Mouse (Mus musculus): ENCODE measurements at regions not wholly inside any gene's neighbourhood (a gene's known extent, or its start where the extent isn't known, plus 50 kb on each side); places are given as distances from the start of the nearest gene placed in this dataset.

DNA sequence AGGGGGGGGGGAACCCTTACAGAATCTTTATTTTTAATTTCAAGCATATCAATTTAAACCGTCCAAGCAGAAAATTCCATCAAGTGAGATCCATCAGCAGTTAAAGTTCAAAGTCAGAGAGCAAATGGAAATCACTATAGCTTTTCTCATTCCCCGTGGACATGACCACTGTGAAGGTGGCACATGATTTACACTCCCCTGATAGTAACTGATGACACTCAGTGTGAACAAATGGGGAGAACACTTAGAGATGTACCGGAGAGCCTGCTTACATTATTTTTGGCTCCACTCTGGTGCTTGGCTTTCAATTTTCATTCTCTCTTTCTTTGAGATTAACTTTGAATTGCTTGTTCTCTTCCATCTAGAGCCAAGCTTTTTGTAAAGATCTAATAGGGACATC is 140.0 kb downstream of the Gm11146 start:
- DNase-seq (ENCODE audit: extremely low spot score in 1 of 2, low spot score in 1 of 2): no peak

DNA sequence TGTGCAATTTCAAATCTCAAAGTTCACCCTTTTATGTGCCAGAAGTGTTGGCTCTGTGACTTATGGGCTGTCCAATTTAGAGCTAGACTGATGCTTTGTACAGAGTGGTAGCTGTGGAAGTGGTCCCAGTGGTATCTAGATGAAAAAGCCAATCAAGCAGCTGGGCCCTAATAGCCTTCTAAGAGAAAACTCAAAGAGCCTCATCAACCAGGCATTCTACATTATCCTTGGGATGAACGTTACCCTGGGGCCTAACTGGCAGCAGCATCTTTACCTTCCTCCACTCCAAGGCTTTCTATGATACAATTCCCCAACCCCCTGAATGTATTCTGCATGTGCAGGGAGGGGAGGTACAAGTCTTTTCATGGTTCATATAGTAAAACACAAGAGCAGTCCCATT is 140.4 kb downstream of the Gm11146 start:
- no peak for DNase-seq (ENCODE audit: extremely low spot score in 1 of 2, low spot score in 1 of 2)

DNA sequence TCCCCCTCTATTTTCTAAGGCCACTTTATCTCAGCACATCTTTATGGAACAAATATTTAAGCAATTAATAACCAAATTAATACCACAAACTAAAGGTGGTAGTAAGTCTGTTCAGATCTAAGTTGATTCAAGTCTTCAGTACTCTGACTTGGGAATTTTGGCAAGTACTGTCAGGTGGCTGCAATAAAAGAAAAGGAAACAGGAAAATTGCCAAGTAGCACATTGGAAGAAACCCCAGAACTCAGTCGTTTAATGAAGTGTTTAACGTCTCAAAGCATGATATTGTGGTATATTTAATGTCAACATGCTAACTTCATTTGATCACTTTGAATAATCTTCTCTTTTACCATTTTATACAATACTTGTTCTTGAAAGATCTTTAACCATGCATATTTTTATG is 142.2 kb downstream of the Gm11146 start:
- no peak for DNase-seq (ENCODE audit: extremely low spot score in 1 of 2, low spot score in 1 of 2)

DNA sequence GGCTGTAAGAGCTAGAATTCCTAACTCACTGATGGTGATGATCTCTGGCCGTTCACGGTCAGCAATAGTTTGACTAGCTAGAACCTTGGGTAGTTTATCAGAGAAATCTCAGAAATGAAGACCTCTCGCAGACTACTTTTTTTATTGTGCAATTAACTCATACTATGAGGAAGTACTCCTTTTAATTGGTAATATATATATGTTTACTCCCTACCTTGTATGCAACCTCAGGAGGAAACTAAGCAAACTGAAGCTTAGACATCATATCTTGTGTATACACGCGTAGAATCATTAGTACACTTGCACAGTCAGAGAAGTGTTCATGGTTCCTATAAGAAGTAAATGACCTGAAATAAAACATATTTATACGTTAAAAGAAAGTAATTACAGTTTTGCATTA is 157.2 kb downstream of the Gm11146 start:
- no peak for DNase-seq (ENCODE audit: extremely low spot score in 1 of 2, low spot score in 1 of 2)

DNA sequence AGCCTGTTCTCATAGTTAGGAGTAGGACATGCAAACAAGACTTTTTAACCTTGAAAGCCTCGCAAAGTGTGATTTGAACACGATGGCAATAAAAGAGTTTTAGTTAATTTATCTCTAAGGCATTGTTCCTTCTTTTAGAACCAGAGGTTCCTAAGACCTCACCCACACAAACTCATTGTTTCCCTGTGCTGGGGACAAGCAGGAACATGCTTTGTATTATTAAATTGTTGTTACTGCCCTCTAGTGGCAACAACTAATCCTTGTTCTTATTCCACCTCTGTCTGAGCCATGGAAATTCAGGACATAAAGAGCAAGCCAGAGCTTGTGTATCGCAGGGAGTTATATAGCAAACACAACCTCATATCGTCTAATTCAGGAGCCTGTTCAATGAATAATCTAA is 157.9 kb downstream of the Gm11146 start:
- no peak for DNase-seq (ENCODE audit: extremely low spot score in 1 of 2, low spot score in 1 of 2)

DNA sequence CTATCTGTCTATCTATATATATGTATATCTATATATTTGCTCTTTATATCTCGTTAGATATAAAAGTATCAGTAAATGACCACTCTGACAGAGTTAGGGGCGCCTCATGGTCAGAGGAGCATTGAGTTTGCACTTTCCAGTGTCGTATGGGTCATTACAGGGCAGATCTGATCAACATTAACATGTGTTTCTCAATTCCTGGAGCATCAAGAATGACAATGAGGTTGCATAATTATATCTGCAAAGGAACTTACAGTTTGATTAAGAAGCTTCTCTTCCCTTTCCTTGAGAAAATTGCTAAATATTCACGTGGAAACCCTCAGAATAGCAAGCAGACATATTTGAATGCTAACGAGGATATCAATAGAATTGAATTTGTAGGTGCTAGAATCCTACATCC is 158.6 kb downstream of the Gm11146 start:
- no peak for DNase-seq (ENCODE audit: extremely low spot score in 1 of 2, low spot score in 1 of 2)

DNA sequence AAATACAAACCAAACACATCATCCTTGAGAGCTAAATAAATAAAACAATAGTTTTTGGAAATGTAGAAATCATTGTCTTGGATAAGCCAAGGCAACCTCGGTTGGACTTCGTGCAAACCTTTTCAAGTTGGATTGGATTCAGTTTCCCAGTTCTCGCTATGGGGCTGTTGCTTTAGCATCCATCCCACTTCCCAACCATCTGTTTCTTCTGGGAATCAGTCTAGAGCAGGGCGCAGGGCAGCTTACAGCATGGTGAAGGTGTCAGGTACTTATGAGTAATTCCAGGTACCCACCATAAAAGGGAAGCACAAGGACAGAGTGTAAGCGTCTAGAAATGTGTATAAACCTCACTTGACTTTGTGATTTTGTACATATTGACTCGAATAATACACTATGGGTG is 159.0 kb downstream of the Gm11146 start:
- no peak for DNase-seq (ENCODE audit: extremely low spot score in 1 of 2, low spot score in 1 of 2)

DNA sequence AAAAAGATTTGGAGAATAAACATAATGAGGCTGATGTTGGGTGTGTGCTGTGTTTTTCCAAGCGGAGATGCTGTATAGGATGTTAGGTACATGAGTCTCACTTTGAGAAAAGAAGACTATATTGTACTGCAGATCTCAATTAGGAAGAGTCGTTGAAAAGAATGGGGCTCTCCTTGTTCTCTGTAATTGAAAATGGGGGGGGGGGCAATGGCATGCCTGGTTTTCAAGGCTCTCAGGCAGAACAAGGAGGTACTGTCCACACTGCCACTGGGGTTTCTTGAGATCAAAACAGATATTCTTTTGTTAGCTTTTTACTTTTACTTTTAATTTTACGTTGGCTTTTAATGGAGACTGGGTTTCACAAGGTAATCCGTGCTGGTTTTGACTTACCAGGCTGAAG is 170.5 kb downstream of the Gm11146 start:
- no peak for DNase-seq (ENCODE audit: extremely low spot score in 1 of 2, low spot score in 1 of 2)

DNA sequence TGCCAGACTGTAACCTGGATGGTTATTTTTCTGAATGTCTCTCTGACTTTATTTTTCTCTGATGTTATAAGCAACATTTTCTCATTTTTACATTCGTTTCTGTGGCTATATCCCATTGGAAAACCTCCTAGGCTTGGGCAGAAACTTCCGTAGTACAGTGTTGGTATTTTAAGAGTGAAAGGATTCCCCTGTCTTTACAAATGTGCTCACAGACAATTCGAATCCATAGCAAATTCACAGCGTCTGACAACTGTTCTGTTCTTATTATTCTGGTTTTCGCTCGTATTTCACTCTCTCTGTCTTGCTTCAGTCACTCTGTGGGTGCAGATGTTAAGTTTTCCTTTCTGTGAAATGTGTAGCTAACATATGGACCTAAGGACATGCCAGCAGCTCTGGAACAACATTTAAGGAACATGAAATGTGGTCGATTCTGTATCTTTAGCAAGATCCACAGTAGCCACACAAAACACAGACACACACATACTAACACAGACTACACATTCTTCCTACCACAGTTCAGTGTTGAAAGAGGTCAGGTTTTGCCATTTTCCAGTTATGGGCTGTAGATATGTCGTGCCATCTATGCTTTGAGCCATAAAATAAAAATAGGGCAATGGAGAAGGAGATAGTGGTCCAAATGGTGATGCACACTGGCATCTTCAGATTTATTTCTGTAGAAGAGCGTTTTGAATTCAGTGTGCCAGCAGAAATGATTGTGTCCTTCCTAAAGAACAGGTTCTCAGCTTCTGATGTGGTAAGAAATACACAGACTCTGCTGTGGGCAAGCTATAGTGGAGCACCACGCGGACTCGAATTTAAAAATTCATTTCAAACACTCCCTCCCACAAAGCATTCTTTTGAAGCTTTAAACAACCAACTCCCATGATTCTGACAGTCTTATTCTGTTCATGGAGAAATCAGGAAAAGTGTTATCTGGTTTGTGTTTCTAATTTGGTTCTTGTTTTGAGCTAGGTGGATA is 179.2 kb downstream of the Gm11146 start:
- DNase-seq (ENCODE audit: extremely low spot score in 1 of 2, low spot score in 1 of 2): no peak

DNA sequence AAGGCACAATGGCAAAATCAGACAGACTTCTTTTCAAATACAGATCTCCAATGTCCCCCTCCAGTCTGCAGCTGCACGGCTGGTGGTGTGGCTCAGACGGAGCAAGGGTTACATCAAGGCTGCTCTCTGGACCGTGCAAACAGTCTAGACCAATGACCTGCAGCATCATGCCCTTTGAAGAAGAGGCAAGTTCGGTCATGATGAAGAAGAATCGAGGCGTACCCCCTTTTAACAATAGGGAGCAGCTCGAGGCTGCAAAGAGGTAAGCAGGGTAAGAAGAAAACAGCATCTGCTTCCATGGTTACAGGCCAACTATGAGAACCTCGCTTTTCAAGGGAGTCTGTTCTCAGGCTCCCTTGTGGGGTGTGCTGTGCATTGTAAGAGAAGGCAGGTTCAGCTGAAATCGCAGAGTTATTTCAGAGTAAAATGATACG is 180.3 kb downstream of the Gm11146 start:
- DNase-seq (ENCODE audit: extremely low spot score in 1 of 2, low spot score in 1 of 2): peak; percentile 46 to 56

DNA sequence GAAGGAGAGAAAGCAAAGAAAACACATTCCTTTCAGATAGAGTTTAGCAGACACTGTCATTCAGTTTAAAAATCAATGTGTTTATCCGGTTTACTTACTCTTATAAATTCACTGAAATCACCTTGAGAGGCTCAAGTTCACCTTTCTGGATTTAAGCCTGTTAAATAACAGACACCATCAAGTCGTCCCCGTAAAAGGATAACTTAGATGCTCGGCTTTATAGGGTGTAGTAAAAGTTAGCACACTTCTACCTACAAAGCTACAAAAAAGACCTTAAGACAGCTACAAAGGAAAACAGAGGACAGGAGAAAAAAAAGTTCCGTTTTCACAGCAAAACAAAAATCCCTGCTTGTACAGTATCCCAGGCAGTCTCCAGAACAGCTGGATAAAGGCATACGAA is 180.9 kb downstream of the Gm11146 start:
- DNase-seq (ENCODE audit: extremely low spot score in 1 of 2, low spot score in 1 of 2): no peak

DNA sequence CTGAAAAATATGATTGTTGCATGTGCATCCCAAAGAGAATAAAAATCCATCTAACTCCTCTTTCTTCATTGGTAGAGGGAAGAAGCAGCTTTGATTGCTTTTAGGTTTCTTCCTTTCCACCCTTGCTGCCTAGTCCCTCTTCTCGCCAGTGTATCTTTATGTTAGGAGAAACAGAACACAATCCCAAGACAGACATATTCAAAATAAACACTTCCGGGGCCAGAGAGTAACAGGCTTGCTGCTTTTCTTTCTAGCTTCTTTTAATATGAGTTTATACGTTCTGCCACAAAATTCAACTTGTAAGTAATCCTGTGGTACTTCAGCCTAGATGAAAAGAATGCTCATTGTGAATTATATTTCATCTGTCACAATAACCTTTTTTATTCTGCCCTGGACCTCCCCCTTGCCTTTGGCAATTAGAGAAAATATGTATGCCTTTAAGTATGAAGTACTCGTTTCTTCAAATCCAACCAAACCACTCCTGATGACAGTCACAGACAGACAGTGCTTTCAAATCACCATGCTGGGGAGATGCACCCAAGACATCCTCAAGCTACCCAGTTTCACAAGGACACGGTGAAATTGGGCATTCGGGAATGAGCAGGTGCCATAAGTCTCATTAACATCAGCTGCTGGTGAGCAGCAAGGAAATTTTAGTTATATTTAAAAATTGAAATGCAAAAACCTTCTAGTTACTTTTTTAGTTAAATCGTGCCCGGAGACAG is 181.6 kb downstream of the Gm11146 start:
- DNase-seq (ENCODE audit: extremely low spot score in 1 of 2, low spot score in 1 of 2): no peak

DNA sequence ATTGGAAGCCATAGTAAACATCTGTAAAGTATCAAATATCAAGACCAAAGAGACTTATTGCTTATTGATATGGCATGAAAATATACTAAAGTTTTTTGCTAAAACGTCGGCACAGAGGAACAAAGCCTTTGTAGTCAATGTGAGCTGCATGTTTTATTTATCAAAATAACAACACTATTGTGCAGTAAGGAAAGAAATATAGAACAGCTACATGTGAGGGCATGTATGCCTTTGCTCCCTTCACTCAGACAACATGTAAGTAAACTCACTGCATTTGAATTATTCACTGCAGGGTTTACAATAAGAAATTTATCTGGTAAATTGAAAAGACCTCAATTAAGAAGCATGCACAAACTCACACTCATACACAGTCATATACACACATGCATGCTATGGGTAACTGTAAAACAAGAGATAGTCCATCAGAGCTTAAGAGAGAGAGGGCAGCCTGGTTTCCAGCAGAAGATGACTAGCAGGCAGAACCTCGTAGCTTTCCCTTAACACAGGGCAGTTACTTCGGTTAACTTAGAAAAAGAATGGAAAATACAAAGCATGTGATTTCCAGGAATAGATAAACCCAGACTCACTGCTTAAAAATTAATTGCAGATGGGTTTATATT is 182.7 kb downstream of the Gm11146 start:
- no peak for DNase-seq (ENCODE audit: extremely low spot score in 1 of 2, low spot score in 1 of 2)

DNA sequence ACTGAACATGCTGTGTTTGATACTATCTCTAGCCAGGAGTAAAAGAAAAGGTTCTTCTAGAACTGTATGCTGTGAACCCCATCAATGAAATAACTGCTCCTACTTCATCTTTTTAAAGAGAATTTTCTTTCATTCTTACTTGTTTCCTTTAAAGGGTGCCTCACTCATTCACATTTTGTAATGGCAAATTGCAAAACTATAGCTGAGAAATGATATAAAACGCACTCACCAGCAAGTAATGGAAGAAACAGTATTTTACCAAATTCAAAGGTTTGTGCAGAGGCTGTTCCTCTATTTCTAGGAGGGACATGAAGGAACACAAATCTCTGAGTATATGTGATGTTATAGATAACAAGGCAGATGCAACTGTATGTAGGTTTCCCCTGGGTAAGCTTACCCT is 183.4 kb downstream of the Gm11146 start:
- DNase-seq (ENCODE audit: extremely low spot score in 1 of 2, low spot score in 1 of 2): no peak

DNA sequence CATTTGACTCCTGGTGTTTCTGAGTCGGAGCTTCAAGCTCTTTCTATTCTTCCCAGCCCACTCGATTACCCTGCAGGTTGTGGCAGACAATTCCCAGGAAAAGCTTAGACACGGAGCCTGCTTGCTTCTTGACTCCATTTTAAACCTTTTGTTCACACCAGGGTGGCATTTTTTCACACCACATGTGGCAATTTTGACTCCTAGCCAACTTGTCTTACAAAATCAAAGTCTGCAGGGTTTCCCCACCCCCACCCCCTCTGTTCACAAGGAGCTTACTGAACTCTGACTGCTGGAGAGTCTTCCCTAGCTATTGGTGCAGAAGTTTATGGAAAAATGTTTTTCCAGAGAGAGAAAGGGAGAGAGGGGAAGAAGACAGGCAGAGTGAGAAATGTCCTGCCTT is 184.1 kb downstream of the Gm11146 start:
- peak in 1 of 2 experiments; percentile 42 for DNase-seq (ENCODE audit: extremely low spot score in 1 of 2, low spot score in 1 of 2)

DNA sequence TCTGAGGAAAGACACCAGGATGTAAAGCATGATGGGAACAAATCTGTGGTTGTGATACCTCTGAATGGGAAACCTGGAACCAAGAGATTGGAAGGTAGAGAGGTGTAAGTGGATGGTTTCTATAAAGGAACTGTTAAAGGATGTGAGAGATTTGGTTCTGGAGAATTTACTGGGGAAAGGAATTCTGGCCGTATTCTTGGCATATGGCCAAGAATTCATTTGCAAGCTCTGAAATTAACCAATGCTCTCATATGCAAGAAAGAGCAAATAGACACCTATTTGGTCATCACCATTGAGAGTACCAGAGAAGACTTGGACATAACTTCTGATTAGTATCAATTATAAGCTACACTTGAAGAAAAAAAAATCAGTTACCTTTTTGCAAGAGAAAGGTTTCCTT is 187.3 kb downstream of the Gm11146 start:
- DNase-seq (ENCODE audit: extremely low spot score in 1 of 2, low spot score in 1 of 2): no peak

DNA sequence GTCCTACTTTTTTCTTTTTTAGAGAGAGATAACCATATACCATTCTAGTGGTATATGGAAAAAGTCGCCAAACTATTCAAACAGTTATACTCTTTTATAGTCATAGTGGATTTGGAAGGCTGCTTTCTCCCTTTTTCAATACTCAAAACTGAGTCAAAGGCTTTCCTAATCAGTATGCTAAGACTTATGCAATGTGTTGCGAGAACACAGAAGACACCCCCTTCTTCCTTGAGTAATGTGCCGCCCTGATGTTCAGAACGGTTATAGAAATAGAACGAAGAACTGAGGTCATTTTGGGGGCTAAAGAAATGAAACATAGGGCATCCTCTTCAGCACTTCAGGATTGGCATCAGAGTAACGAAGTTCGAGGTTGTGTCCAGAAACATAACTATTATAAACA is 192.7 kb downstream of the Gm11146 start:
- DNase-seq (ENCODE audit: extremely low spot score in 1 of 2, low spot score in 1 of 2): no peak

DNA sequence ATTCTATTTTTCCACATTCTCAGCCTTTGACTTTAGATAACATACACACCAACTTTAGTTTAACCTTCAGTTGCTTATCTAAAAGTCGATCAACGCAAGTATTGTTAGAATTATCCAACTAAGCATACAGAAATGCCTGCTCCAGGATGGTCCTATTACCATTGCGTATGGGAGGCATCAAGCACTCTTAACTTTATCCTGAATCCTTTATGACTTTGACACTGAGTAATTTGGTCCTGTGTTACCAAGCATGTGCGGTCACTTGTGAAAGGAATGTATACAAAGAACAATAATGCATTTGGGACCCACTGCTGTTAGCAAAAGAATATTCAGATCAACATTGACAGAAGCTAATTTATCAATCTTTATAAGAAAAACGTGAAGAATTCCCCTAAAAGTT is 194.9 kb downstream of the Gm11146 start:
- no peak for DNase-seq (ENCODE audit: extremely low spot score in 1 of 2, low spot score in 1 of 2)

DNA sequence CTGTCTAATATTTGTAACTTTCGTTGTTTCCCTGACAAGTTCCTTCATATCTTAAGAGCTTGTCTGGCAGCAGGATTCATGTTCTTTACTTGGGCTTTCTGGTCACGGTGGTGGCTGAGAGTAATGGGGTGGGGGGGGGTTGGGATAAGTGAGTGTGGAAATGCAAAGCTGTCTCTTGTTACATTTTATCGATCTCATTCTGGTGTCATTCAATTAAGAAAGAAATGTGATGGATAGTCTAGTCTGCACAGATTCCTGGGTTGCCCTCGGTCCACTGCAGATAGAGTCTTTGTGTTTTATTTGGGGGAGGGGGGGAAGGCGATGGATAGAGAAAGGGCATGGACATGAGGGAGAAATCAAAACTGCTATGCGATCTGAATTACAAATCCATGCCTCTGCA is 196.0 kb downstream of the Gm11146 start:
- no peak for DNase-seq (ENCODE audit: extremely low spot score in 1 of 2, low spot score in 1 of 2)

DNA sequence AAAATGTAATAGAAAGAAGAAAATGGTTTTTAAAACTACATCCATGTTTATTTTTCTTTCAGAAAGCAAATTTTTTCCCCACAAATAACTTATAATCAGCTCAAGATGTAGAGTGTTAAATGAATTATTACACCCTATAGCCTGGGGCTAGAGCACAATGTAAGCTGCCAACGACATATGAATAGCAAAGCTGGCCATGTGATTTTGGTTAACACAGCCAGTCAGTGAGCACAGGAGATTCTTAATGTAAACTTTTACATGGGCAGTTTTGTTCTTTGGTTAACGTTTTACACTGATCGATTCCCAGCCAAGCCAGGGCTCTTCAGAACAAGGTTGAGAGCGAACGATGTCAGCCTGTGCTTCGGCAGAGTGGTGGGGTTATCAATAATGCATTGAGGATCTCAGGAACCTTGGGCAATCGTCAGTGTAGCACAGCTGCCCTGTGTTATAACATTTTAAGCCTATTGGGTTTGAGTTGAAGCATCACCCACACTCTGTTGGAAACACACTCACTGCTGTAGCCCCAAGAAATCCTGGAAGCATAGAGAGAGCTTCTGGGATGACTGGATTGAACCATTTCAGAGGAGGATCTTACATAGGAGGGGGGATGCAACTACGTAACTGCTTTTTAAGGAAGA is 196.6 kb downstream of the Gm11146 start:
- no peak for DNase-seq (ENCODE audit: extremely low spot score in 1 of 2, low spot score in 1 of 2)

All from layer of hippocampus, postnatal 25 days (tissue).